12 mouse cellular contexts compared by ENCODE assay signal in genomic region chr14:122950915-122951314, GRCm38 (mm10). TPM values are rescaled to one million over a fixed set of nuclear protein-coding genes. Genes with fewer than 3 reads are reported as not detected.
DNase-seq lines count a peak whose midpoint lies in the region; ATAC-seq and TF ChIP-seq lines count a peak whose summit lies in the region.
"Had no signal": no experiment of that assay in that cellular context is flagged by ENCODE, and none has a peak within 500 bp of the region (broad histone marks: within the 10 kb centered on the region; RNA-seq: fewer than 3 reads in every experiment).

No protein-coding gene starts in this region.

- TF ChIP-seq RAD21 in CH12.LX (IDR thresholded peaks at IDR 0.05; ENCODE audit: low read depth, low read length) = peak; percentile 65

- TF ChIP-seq POLR2A in CH12.LX (IDR thresholded peaks at IDR 0.05; ENCODE audit: low read depth, low read length) = no peak

- H3K4me1 ChIP-seq in liver, postnatal 0 days (ENCODE audit: insufficient read depth) = no peaks in the 10 kb centered on the region
- H3K4me1 ChIP-seq in liver, embryonic 11.5 days (replicated peaks; ENCODE audit: control insufficient read depth, insufficient read depth, low read length) = no peaks in the 10 kb centered on the region
- no peaks in the 10 kb centered on the region for H3K4me1 ChIP-seq in CH12.LX (ENCODE audit: control insufficient read depth in 1 of 2, insufficient read depth in 2 of 2)
- H3K4me1 ChIP-seq: embryonic facial prominence, embryonic 13.5 days; heart, embryonic 15.5 days; midbrain, embryonic 12.5 days had no signal

- 81% methylated on average over 1 of the region's 1 CpGs for WGBS in liver, postnatal 0 days (ENCODE audit: insufficient replicate concordance)
- 92% methylated on average over 1 of the region's 1 CpGs for WGBS in liver, embryonic 11.5 days

- H3K9me3 ChIP-seq in liver, postnatal 0 days (ENCODE audit: low read length) = no peaks in the 10 kb centered on the region
- no peaks in the 10 kb centered on the region for H3K9me3 ChIP-seq in liver, embryonic 11.5 days (ENCODE audit: control insufficient read depth, low read length)
- H3K9me3 ChIP-seq in CH12.LX (replicated peaks; ENCODE audit: low read length) = no peaks in the 10 kb centered on the region
- H3K9me3 ChIP-seq: embryonic facial prominence, embryonic 13.5 days; heart, embryonic 15.5 days; midbrain, embryonic 12.5 days had no signal

- peak; percentile 42 for DNase-seq in embryo, embryonic 10 days (ENCODE audit: low spot score)
- DNase-seq in embryo, embryonic 9.5 days (ENCODE audit: extremely low spot score) = no peak
- no peak for DNase-seq in liver, postnatal 0 days
- no peak for DNase-seq in liver, embryonic 11.5 days (ENCODE audit: low spot score)
- peak; percentile 23 for DNase-seq in CH12.LX (ENCODE audit: extremely low read depth)
- DNase-seq in induced T-regulatory cell, adult 2 months (ENCODE audit: low read depth) = peak; percentile 37
- no peak for DNase-seq in spleen, adult 18-20 months
- no peak for DNase-seq in right cerebral cortex, postnatal 36 days (ENCODE audit: low spot score in 2 of 2)
- DNase-seq: kidney, postnatal 14 days had no signal

- no peaks in the 10 kb centered on the region for H3K27me3 ChIP-seq in liver, postnatal 0 days (ENCODE audit: insufficient read depth, low read length)
- H3K27me3 ChIP-seq in liver, embryonic 11.5 days (replicated peaks; ENCODE audit: control insufficient read depth, insufficient read depth, low read length) = no peaks in the 10 kb centered on the region
- H3K27me3 ChIP-seq in CH12.LX (replicated peaks) = no peaks in the 10 kb centered on the region
- H3K27me3 ChIP-seq: embryonic facial prominence, embryonic 13.5 days; heart, embryonic 15.5 days; midbrain, embryonic 12.5 days had no signal

- dilution Hi-C loops in CH12.LX (cut with MboI; ENCODE audit: extremely low pct_ligation_motif_present, extremely low pct_unique_long_range_greater_than_20kb, low sequenced_read_pairs) = no loop called here

- H3K27ac ChIP-seq in liver, postnatal 0 days (ENCODE audit: low read depth) = no peak overlapping the region
- H3K27ac ChIP-seq in liver, embryonic 11.5 days (ENCODE audit: low read depth, low read length) = no peak overlapping the region
- H3K27ac ChIP-seq in CH12.LX (ENCODE audit: insufficient read depth, low read depth) = no peak overlapping the region
- H3K27ac ChIP-seq: embryonic facial prominence, embryonic 13.5 days; heart, embryonic 15.5 days; midbrain, embryonic 12.5 days had no signal

- no peak for TF ChIP-seq EP300 in liver, postnatal 0 days (IDR thresholded peaks at IDR 0.05; ENCODE audit: low read depth)
- no peak for TF ChIP-seq EP300 in CH12.LX (IDR thresholded peaks at IDR 0.05; ENCODE audit: low read length)

- H3K79me2 ChIP-seq in CH12.LX (replicated peaks; ENCODE audit: control insufficient read depth, extremely low read depth, insufficient read depth, poor library complexity, severe bottlenecking) = no peaks in the 10 kb centered on the region

- no peak overlapping the region for H3K4me3 ChIP-seq in liver, postnatal 0 days (ENCODE audit: low read depth, low read length)
- no peak overlapping the region for H3K4me3 ChIP-seq in liver, embryonic 11.5 days (ENCODE audit: low read depth, low read length)
- H3K4me3 ChIP-seq in CH12.LX (replicated peaks in 1 of 3; ENCODE audit: low read depth in 2 of 3, low read length in 2 of 3, poor library complexity in 1 of 3) = no peak overlapping the region
- H3K4me3 ChIP-seq: embryonic facial prominence, embryonic 13.5 days; heart, embryonic 15.5 days; midbrain, embryonic 12.5 days had no signal

- no peak for ATAC-seq in liver, postnatal 0 days
- no peak for ATAC-seq in liver, embryonic 11.5 days (replicated peaks; ENCODE audit: low FRiP score)

- in situ Hi-C loops in CH12.LX (cut with MboI; ENCODE audit: low pct_ligation_motif_present, low pct_unique_long_range_greater_than_20kb, low sequenced_read_pairs) = loop anchor here (25.0 kb wide), 1 partner anchor 361 kb away; no protein-coding TSS in a partner anchor

- TF ChIP-seq CTCF in liver, postnatal 0 days (IDR thresholded peaks at IDR 0.05; ENCODE audit: low read depth) = peak; percentile 49
- peak; percentile 63 to 67 for TF ChIP-seq CTCF in CH12.LX (conservative IDR thresholded peaks at IDR 0.05 in 1 of 2, IDR thresholded peaks at IDR 0.05 in 1 of 2; ENCODE audit: low read depth in 2 of 2, low read length in 2 of 2)

- no peaks in the 10 kb centered on the region for H3K36me3 ChIP-seq in liver, postnatal 0 days (replicated peaks; ENCODE audit: insufficient read depth, low read length)
- no peaks in the 10 kb centered on the region for H3K36me3 ChIP-seq in liver, embryonic 11.5 days (ENCODE audit: control insufficient read depth, insufficient read depth, low read length)
- H3K36me3 ChIP-seq in CH12.LX (replicated peaks in 1 of 2; ENCODE audit: control insufficient read depth in 1 of 2, insufficient read depth in 1 of 2, low read length in 1 of 2) = no peaks in the 10 kb centered on the region
- H3K36me3 ChIP-seq: heart, embryonic 15.5 days had no signal

- no peak overlapping the region for H3K4me2 ChIP-seq in liver, postnatal 0 days (ENCODE audit: low read depth, low read length)
- H3K4me2 ChIP-seq in liver, embryonic 11.5 days = no peak overlapping the region
- H3K4me2 ChIP-seq in CH12.LX (ENCODE audit: insufficient read depth, low read depth, poor library complexity, severe bottlenecking) = no peak overlapping the region
- H3K4me2 ChIP-seq: embryonic facial prominence, embryonic 13.5 days; heart, embryonic 15.5 days; midbrain, embryonic 12.5 days had no signal

- H3K9ac ChIP-seq in liver, postnatal 0 days (replicated peaks) = no peak overlapping the region
- H3K9ac ChIP-seq in liver, embryonic 11.5 days (ENCODE audit: low read depth, low read length) = no peak overlapping the region
- H3K9ac ChIP-seq in CH12.LX (ENCODE audit: insufficient read depth, low read depth) = no peak overlapping the region
- H3K9ac ChIP-seq: embryonic facial prominence, embryonic 13.5 days; heart, embryonic 15.5 days; midbrain, embryonic 12.5 days had no signal

TF ChIP-seq in CH12.LX, 34 proteins besides CTCF, POLR2A, EP300 and RAD21:
- no peak for TF ChIP-seq JUND (conservative IDR thresholded peaks at IDR 0.05; ENCODE audit: low read depth, low read length)
- TF ChIP-seq E2F4 (IDR thresholded peaks at IDR 0.05; ENCODE audit: insufficient replicate concordance, low read depth, low read length) = no peak
- no peak for TF ChIP-seq HCFC1 (IDR thresholded peaks at IDR 0.05; ENCODE audit: low read depth, low read length)
- TF ChIP-seq USF1 (IDR thresholded peaks at IDR 0.05; ENCODE audit: low read depth, low read length) = no peak
- peak; percentile 74 for TF ChIP-seq SMC3 (IDR thresholded peaks at IDR 0.05; ENCODE audit: low read depth, low read length)
- no peak for TF ChIP-seq TBP (conservative IDR thresholded peaks at IDR 0.05; ENCODE audit: low read depth, low read length)

RNA-seq across cellular contexts. Expression of gene Tmtc4, which starts 32.9 kb away (rescaled TPM):
- polyA plus RNA-seq in liver, postnatal 0 days (2015; fragmentation: Nextera tagmentation; extraction: Ambion mirVana) = 1.5 and 1.8 TPM in 2 replicates
- polyA plus RNA-seq in liver, embryonic 11.5 days (2014; fragmentation: Nextera tagmentation; extraction: Ambion mirVana) = 8.3 and 9.8 TPM in 2 replicates
- total RNA-seq in CH12.LX (2012; rRNA removed) (2.8 and 3.3 TPM in 2 replicates), CH12.LX (2014; rRNA removed) (2.7 and 3.0 TPM in 2 replicates)
- polyA plus RNA-seq in CH12.LX (2012; ENCODE audit: insufficient read length, low read depth) = 1.1 and 1.4 TPM in 2 replicates

RNA-seq across cellular contexts. Expression of gene Ggact, which starts 37.4 kb away (rescaled TPM):
- polyA plus RNA-seq in liver, postnatal 0 days (2015; fragmentation: Nextera tagmentation; extraction: Ambion mirVana) = 74.0 and 78.4 TPM in 2 replicates
- polyA plus RNA-seq in liver, embryonic 11.5 days (2014; fragmentation: Nextera tagmentation; extraction: Ambion mirVana) = 16.9 and 18.8 TPM in 2 replicates
- total RNA-seq in CH12.LX (2012; rRNA removed) (37.4 and 40.3 TPM in 2 replicates), CH12.LX (2014; rRNA removed) (29.6 and 30.6 TPM in 2 replicates)
- 31.7 and 33.8 TPM in 2 replicates for polyA plus RNA-seq in CH12.LX (2012; ENCODE audit: insufficient read length, low read depth)

Comparison
In these comparisons a context has a peak if more than half of its experiments do, and no peak if none do; other contexts are left out.
1. DNase-seq: peak in embryo, embryonic 10 days (single experiment), CH12.LX (single experiment) and induced T-regulatory cell, adult 2 months (single experiment); none in embryo, embryonic 9.5 days (single experiment), liver, postnatal 0 days (single experiment), liver, embryonic 11.5 days (single experiment), spleen, adult 18-20 months (0 of 2) and right cerebral cortex, postnatal 36 days (0 of 2).